Mouse (Mus musculus) intestine, embryonic 15.5 days (tissue): ENCODE data around the gene Phrf1. TPM values are rescaled to one million over a fixed set of nuclear protein-coding genes. Genes with fewer than 3 reads are reported as not detected.
"Not testable (repeated sequence)": the region's sequence is repeated elsewhere in the genome, so short reads cannot be mapped to it uniquely, and the experiment has no call there.

Experiments used
- ATAC-seq: fragments of 200-750 bp; cut with Nextera tagmentation; 2 replicates; pipeline ENCODE4 v1.8.0; 2017; ENCODE audit warnings: moderate TSS enrichment, moderate library complexity
- H3K27ac ChIP-seq: fragments of 300-500 bp; sonication (generic); 2 replicates; pipeline ENCODE4 v1.5.1; 2015; ENCODE audit warnings: mild to moderate bottlenecking, inconsistent platforms
- H3K27me3 ChIP-seq: fragments of 300-500 bp; sonication (generic); replicated peaks from 2 replicates; pipeline ENCODE4 v1.6.1; 2015; ENCODE audit warnings: inconsistent platforms
- H3K36me3 ChIP-seq: fragments of 300-500 bp; sonication (generic); 2 replicates; pipeline ENCODE4 v1.6.1; 2015; ENCODE audit warnings: inconsistent platforms
- H3K4me1 ChIP-seq: fragments of 300-500 bp; sonication (generic); replicated peaks from 2 replicates; pipeline ENCODE4 v1.6.1; 2015; ENCODE audit warnings: inconsistent platforms
- H3K4me2 ChIP-seq: fragments of 300-500 bp; sonication (generic); replicated peaks from 2 replicates; pipeline ENCODE4 v1.6.1; 2015; ENCODE audit warnings: mild to moderate bottlenecking, inconsistent platforms
- H3K4me3 ChIP-seq: fragments of 300-500 bp; sonication (generic); replicated peaks from 2 replicates; pipeline ENCODE4 v1.5.1; 2015; ENCODE audit warnings: inconsistent platforms
- H3K9ac ChIP-seq: fragments of 300-500 bp; sonication (generic); 2 replicates; pipeline ENCODE4 v1.6.1; 2015; ENCODE audit warnings: inconsistent platforms
- H3K9me3 ChIP-seq: fragments of 300-500 bp; sonication (generic); 2 replicates; pipeline ENCODE4 v1.6.1; 2016; ENCODE audit warnings: inconsistent platforms
- WGBS: fragments of 180-500 bp; shearing (Covaris S2); methylation state at CpG from one replicate; pipeline ENCODE4 v1.1.7; 2015; 5-methylcytosine and 5-hydroxymethylcytosine counted together
- polyA plus RNA-seq: library from polyadenylated mRNA; unstranded; fragments of >200 nt; fragmentation: Nextera tagmentation; extraction: Ambion mirVana; gene quantifications from 2 replicates; pipeline ENCODE4 v1.2.1, GENCODE M21; 2015

Gene Phrf1
- polyA plus RNA-seq, 1 experiment from 2014 or later: 61.9 TPM

- ATAC-seq: no peak
- Histone ChIP-seq H3K9me3 (no peaks in the 10 kb centered on the region), H3K4me3 (no peak overlapping the region), H3K36me3 (peaks cover 4% of the 10 kb centered on the region; the same call in 1 of the 2 replicates), H3K9ac (0 out of 2 replicates have a peak overlapping the region, but pooled peaks have one; percentile 17), H3K4me2 (peak overlapping the region; percentile 83), H3K4me1 (peaks cover 42% of the 10 kb centered on the region), H3K27ac (peak overlapping the region; percentile 91), H3K27me3 (no peaks in the 10 kb centered on the region)
- 81% methylated on average over 4 of the region's 4 CpGs for WGBS
Measured at GRCm38 (mm10) chr7:141222696-141223215, 5.8 kb upstream of the Phrf1 start.

- no peak for ATAC-seq
- Histone ChIP-seq H3K36me3 (peaks cover under 1% of the 10 kb centered on the region; the same call in 1 of the 2 replicates), H3K4me1 (peaks cover 26% of the 10 kb centered on the region), H3K4me2 (no peak overlapping the region), H3K9ac (no peak overlapping the region), H3K27me3 (no peaks in the 10 kb centered on the region), H3K4me3 (no peak overlapping the region), H3K27ac (no peak overlapping the region), H3K9me3 (no peaks in the 10 kb centered on the region)
- 88% methylated on average over 6 of the region's 6 CpGs for WGBS
Measured at GRCm38 (mm10) chr7:141226535-141226934, 2.0 kb upstream of the Phrf1 start.

- 0 out of 2 replicates have a peak overlapping the region, but pooled peaks have one; percentile 93 for H3K27ac ChIP-seq
- WGBS: 74% methylated on average over 4 of the region's 4 CpGs
- no peak overlapping the region for H3K4me2 ChIP-seq
- H3K36me3 ChIP-seq: peaks cover 13% of the 10 kb centered on the region
- peaks cover 17% of the 10 kb centered on the region for H3K4me1 ChIP-seq
- 0 out of 2 replicates have a peak overlapping the region, but pooled peaks have one; percentile 80 for H3K9ac ChIP-seq
- ATAC-seq: 0 out of 2 replicates have a peak, but pooled peaks have one; percentile 10
- no peaks in the 10 kb centered on the region for H3K9me3 ChIP-seq
- peak overlapping the region; percentile 93; the same call in 1 of the 2 replicates for H3K4me3 ChIP-seq
- no peaks in the 10 kb centered on the region for H3K27me3 ChIP-seq
Measured at GRCm38 (mm10) chr7:141227796-141228195, 788 bp upstream of the Phrf1 start.

GRCm38 (mm10) chr7:141229702-141230101 lies 1.1 kb downstream of the Phrf1 start:
- no peaks in the 10 kb centered on the region for H3K9me3 ChIP-seq
- peak overlapping the region; percentile 80 for H3K9ac ChIP-seq
- 44% methylated on average over 6 of the region's 6 CpGs for WGBS

GRCm38 (mm10) chr7:141230570-141230969 lies 2.0 kb downstream of the Phrf1 start:
- no peak overlapping the region for H3K27ac ChIP-seq
- no peak overlapping the region for H3K4me3 ChIP-seq
- H3K27me3 ChIP-seq: no peaks in the 10 kb centered on the region
- no peak overlapping the region for H3K9ac ChIP-seq
- H3K36me3 ChIP-seq: peaks cover 25% of the 10 kb centered on the region
- WGBS: 91% methylated on average over 4 of the region's 4 CpGs
- peak overlapping the region; percentile 3; the same call in 1 of the 2 replicates for H3K4me2 ChIP-seq
- H3K4me1 ChIP-seq: peaks cover 13% of the 10 kb centered on the region
- ATAC-seq: no peak
- H3K9me3 ChIP-seq: no peaks in the 10 kb centered on the region

More at GRCm38 (mm10) chr7:141229702-141230101, 1.1 kb downstream of the Phrf1 start:
- H3K27me3 ChIP-seq: no peaks in the 10 kb centered on the region
- H3K27ac ChIP-seq: no peak overlapping the region
- H3K4me1 ChIP-seq: peaks cover 13% of the 10 kb centered on the region
- H3K4me2 ChIP-seq: peak overlapping the region; percentile 71
- no peak for ATAC-seq
- H3K36me3 ChIP-seq: peaks cover 22% of the 10 kb centered on the region
- H3K4me3 ChIP-seq: peak overlapping the region; percentile 93

- WGBS: 96% methylated on average over 3 of the region's 3 CpGs
- no peaks in the 10 kb centered on the region for H3K9me3 ChIP-seq
- no peak overlapping the region for H3K9ac ChIP-seq
- H3K36me3 ChIP-seq: peaks cover 28% of the 10 kb centered on the region
- H3K4me2 ChIP-seq: no peak overlapping the region
- H3K4me3 ChIP-seq: no peak overlapping the region
- peaks cover 13% of the 10 kb centered on the region for H3K4me1 ChIP-seq
- H3K27me3 ChIP-seq: no peaks in the 10 kb centered on the region
- H3K27ac ChIP-seq: no peak overlapping the region
- ATAC-seq: no peak
Measured at GRCm38 (mm10) chr7:141231111-141231510, 2.5 kb downstream of the Phrf1 start.

GRCm38 (mm10) chr7:141231551-141231950 lies 3.0 kb downstream of the Phrf1 start:
- Histone ChIP-seq H3K4me3 (no peak overlapping the region), H3K9me3 (no peaks in the 10 kb centered on the region), H3K4me2 (no peak overlapping the region), H3K27me3 (no peaks in the 10 kb centered on the region), H3K4me1 (peaks cover 13% of the 10 kb centered on the region), H3K36me3 (peaks cover 30% of the 10 kb centered on the region), H3K9ac (no peak overlapping the region), H3K27ac (no peak overlapping the region)
- no peak for ATAC-seq
- 88% methylated on average over 9 of the region's 10 CpGs for WGBS

GRCm38 (mm10) chr7:141250486-141250885 lies 21.9 kb downstream of the Phrf1 start:
- peaks cover 37% of the 10 kb centered on the region for H3K36me3 ChIP-seq
- not testable (repeated sequence) for ATAC-seq, H3K9me3 ChIP-seq, H3K4me3 ChIP-seq, H3K9ac ChIP-seq, H3K4me2 ChIP-seq, H3K27me3 ChIP-seq, H3K27ac ChIP-seq, H3K4me1 ChIP-seq
- WGBS: 88% methylated on average over 4 of the region's 4 CpGs

GRCm38 (mm10) chr7:141256159-141256558 lies 27.6 kb downstream of the Phrf1 start:
- WGBS: 89% methylated on average over 10 of the region's 10 CpGs
- no peaks in the 10 kb centered on the region for H3K27me3 ChIP-seq
- no peaks in the 10 kb centered on the region for H3K4me1 ChIP-seq
- H3K9ac ChIP-seq: no peak overlapping the region
- no peak overlapping the region for H3K4me2 ChIP-seq
- H3K36me3 ChIP-seq: peaks cover 53% of the 10 kb centered on the region
- ATAC-seq: no peak
- H3K27ac ChIP-seq: no peak overlapping the region
- H3K4me3 ChIP-seq: no peak overlapping the region
- no peaks in the 10 kb centered on the region for H3K9me3 ChIP-seq

GRCm38 (mm10) chr7:141261480-141261879 lies 32.9 kb downstream of the Phrf1 start:
- Histone ChIP-seq H3K4me2 (no peak overlapping the region), H3K4me3 (no peak overlapping the region), H3K27ac (no peak overlapping the region), H3K27me3 (no peaks in the 10 kb centered on the region), H3K9me3 (no peaks in the 10 kb centered on the region), H3K36me3 (peaks cover 72% of the 10 kb centered on the region), H3K4me1 (peaks cover 12% of the 10 kb centered on the region), H3K9ac (no peak overlapping the region)
- no peak for ATAC-seq
- WGBS: 84% methylated on average over 3 of the region's 3 CpGs

- H3K27ac ChIP-seq: no peak overlapping the region
- no peak overlapping the region for H3K9ac ChIP-seq
- no peak overlapping the region for H3K4me2 ChIP-seq
- no peaks in the 10 kb centered on the region for H3K9me3 ChIP-seq
- H3K27me3 ChIP-seq: no peaks in the 10 kb centered on the region
- no peak overlapping the region for H3K4me3 ChIP-seq
- ATAC-seq: no peak
- H3K36me3 ChIP-seq: peaks cover 53% of the 10 kb centered on the region
- 86% methylated on average over 13 of the region's 13 CpGs for WGBS
- H3K4me1 ChIP-seq: peaks cover 12% of the 10 kb centered on the region
Measured at GRCm38 (mm10) chr7:141263640-141264039, 35.1 kb downstream of the Phrf1 start.

GRCm38 (mm10) chr7:141264041-141264700 lies 35.6 kb downstream of the Phrf1 start:
- H3K36me3 ChIP-seq: peaks cover 48% of the 10 kb centered on the region
- no peak overlapping the region for H3K4me2 ChIP-seq
- 73% methylated on average over 11 of the region's 11 CpGs for WGBS

More at GRCm38 (mm10) chr7:141264041-141264700, 35.6 kb downstream of the Phrf1 start:
- ATAC-seq: no peak
- Histone ChIP-seq H3K4me3 (no peak overlapping the region), H3K9ac (no peak overlapping the region), H3K9me3 (no peaks in the 10 kb centered on the region), H3K4me1 (peaks cover 12% of the 10 kb centered on the region), H3K27ac (no peak overlapping the region), H3K27me3 (no peaks in the 10 kb centered on the region)
